Mouse (Mus musculus): ENCODE data around the gene Fbf1.
"Not testable (repeated sequence)": the region's sequence is repeated elsewhere in the genome, so short reads cannot be mapped to it uniquely, and the experiment has no call there.

The Fbf1 gene

DNA sequence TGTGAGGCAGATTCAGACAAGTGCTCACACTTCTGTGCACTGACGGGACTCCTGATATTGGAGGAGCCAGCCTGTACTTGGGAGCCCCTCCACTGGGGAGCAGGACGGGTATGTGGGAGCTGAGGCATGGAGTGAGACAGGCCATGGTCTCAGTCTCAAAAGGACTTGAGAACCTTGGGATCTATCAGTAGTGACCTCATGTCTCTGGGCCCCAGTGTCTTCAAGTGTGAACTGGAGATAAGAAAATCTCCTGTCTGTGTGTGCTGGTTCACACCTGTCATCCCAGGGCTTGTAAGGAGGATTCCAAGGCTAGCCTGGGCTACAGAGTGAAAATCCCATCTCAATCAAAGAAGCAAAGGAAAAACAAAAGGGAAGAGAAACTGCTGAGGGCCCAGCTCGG is 24.5 kb downstream of the Fbf1 start:
- in situ Hi-C loops (cut with MboI; ENCODE audit: low pct_unique_long_range_greater_than_20kb in 1 of 2, low sequenced_read_pairs in 2 of 2, unreplicated experiment in 1 of 2): no loop called here

DNA sequence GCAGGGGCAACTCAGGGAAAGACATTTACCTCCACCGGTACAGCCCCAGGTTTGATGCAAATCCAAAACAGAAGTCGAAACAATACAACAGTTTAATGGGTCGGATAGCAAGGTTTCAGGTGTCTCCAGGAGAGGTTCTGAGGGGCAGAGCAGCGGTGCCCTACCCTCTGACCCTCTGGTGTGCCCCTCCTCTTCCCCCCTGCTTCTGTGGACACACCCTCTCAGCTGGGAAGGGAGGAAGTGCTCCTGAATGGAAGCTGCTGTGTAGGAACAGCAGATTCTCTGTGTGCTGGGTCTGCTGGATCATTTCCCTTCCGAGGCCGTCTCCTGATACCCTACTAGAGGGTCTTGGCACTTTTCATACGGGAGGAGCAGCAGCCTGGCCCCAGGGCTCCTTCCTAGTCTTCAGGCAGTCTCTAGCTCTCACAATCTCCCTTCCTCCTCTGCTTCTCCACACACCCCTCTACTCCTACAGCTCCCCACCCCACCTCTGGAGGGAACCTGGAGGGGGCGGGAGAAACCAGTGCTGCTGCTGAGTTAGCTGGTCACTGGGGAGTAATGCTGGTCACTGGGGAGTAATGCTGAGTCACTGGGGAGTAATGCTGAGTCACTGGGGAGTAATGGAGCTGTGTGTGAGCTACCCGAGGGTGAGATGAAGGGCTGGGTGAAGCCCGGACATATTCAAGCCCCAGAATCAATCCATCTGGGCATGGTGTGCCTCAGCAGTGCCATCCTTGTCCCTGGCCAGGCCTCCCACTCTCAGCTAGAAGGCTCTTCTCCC is 25.6 kb downstream of the Fbf1 start:
- in situ Hi-C loops (cut with MboI; ENCODE audit: low pct_unique_long_range_greater_than_20kb in 1 of 2, low sequenced_read_pairs in 2 of 2, unreplicated experiment in 1 of 2): no loop called here

DNA sequence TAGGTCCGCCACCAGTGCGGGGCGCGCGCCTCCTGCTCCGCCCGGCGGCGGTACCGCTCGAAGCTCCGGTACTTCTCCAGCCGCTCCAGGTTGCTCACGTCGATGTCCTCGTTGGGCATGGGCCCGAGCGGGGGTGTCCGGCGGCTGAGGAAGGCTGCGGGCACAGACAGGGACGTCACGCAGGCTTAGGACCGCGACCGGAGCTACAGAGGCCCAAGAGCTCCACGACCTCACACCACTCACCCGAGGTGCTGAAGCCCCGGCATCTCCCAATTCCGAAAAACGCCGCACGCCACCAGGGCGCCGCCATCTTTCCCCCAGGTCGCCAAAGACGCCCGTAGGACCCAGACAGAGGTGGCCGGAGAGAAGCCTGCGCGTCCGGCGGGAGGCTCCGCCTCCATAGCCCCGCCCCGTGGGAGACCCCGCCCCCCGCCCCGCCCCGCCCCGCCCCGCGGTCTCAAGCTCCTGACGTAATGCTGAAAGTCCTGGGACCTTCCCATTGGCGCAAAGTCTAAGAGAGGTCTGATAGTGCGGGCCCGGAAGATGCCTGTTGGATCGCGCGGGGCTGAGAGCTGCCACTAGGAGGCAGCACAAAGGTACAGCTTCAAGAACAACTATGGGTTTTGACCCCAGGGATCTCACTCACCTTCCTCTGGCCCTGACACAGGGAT is 29.4 kb downstream of the Fbf1 start, which contains the start of gene Mrpl38:
Gene Mrpl38, minus strand, starts transcription at position 401 of the 671 bp plus-strand sequence.
- in situ Hi-C loops (cut with MboI; ENCODE audit: low pct_unique_long_range_greater_than_20kb in 1 of 2, low sequenced_read_pairs in 2 of 2, unreplicated experiment in 1 of 2): no loop called here

DNA sequence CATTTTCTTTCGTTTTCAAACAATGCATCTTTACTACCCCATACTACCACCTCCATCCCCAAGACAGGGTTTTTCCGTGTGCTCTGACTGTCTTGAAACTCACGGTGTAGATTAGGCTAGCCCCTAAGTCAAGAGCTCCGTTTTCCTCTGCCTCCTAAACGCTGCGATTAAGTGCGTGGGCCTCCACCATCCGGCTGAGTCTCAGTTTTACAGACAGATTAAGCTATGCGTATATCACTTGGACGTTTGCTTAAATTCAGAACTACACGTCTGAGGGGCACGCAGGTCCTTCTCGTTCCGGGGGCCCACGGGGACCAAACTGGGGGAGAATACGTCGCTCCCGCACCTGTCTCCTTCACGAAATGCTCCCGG is 29.9 kb downstream of the Fbf1 start:
- in situ Hi-C loops (cut with MboI; ENCODE audit: low pct_unique_long_range_greater_than_20kb in 1 of 2, low sequenced_read_pairs in 2 of 2, unreplicated experiment in 1 of 2): no loop called here

DNA sequence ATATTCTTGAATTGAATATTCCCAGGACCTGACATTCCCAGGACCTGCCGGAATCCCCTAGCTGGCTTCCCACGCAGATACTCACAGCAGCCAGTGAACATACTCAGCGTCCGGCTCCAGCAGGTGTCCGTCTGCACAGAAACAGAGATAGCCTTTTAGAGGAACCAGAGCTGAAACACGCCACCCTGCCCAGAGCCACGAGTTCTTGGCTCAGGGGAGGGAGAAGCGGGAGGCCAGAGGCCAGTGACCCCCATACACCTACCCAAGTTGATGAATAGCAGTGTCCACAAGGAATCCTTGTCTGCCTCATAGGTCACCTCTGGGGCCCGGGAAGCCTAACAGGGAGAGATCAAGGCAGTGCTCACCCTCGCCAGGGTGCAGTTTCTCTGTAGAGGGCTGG is 33.8 kb downstream of the Fbf1 start:
- in situ Hi-C loops (cut with MboI; ENCODE audit: low pct_unique_long_range_greater_than_20kb in 1 of 2, low sequenced_read_pairs in 2 of 2, unreplicated experiment in 1 of 2): no loop called here

DNA sequence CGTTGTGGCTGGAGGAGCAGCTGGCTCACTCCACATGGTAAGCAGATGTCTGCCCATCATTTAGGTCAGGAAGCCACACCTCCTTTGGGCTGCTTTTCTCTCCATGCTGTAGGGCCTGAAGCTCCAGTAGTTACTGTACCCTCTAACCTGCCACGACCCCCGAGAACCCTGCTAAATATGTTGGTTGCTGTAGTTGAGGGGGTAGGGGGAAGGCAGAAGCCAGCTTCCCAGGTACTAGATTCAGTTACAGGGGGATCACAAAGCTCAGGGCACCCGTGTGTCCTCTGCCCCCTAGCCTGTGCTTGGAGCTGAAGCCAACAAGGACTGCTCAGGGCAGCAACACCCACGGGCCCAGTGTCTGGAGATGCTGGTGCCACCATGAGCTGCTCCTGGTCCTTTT is 34.5 kb downstream of the Fbf1 start:
- in situ Hi-C loops (cut with MboI; ENCODE audit: low pct_unique_long_range_greater_than_20kb in 1 of 2, low sequenced_read_pairs in 2 of 2, unreplicated experiment in 1 of 2): no loop called here

DNA sequence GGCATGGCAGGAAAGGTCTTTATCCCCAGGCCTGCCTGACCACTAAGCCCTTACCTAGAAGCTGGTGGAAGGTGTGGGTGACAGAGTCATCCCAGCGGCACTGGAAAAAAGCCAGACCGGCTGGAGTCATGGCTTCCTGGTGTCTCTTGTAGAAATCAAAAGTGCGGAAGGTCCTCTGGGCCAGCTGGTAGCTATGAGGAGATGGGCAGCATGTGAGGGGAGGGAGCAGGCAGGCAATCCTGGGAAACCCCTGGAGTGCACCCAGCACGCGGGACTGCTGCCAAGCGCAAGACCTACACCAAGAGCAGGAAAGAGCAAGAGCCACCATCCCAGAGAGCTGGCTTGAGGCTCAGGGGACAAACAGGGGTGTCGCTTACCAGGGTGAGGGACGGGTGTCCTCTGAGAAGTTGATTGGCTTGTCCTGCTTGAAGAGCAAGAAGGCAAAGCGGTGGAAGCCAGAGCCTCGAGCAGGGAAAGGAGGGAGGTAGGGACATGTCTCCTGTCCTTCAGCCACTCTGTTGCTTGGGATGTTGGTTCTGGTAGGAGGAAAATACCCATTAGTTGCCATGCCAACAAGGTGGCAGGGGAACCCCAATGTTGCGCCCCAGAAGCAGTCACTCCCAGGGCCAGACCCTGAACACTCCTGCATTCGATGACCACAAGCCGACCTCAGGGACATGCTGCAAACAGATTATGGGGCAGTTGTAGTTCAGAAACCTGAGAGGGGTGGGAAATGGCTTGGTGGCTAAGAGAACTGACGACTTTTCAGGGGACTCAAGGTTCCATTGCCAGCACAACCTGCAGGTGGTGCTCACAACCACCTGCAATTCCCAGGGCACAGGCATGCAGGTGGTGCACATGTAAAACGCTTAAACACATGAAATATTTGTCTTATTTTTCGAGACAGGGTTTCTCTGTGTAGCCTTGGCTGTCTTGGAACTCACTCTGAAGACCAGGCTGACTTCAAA is 35.3 kb downstream of the Fbf1 start:
- in situ Hi-C loops (cut with MboI; ENCODE audit: low pct_unique_long_range_greater_than_20kb in 1 of 2, low sequenced_read_pairs in 2 of 2, unreplicated experiment in 1 of 2): no loop called here

- in situ Hi-C loops (cut with MboI; ENCODE audit: low pct_unique_long_range_greater_than_20kb in 1 of 2, low sequenced_read_pairs in 2 of 2, unreplicated experiment in 1 of 2): no loop called here
Measured at GRCm38 (mm10) chr11:116131349-116132170, 36.4 kb downstream of the Fbf1 start.

- in situ Hi-C loops (cut with MboI; ENCODE audit: low pct_unique_long_range_greater_than_20kb in 1 of 2, low sequenced_read_pairs in 2 of 2, unreplicated experiment in 1 of 2): no loop called here
Measured at GRCm38 (mm10) chr11:116130488-116131205, 37.3 kb downstream of the Fbf1 start, which contains the start of gene Trim65. Trim65 (minus strand) TSS chr11:116131128.

- in situ Hi-C loops (cut with MboI; ENCODE audit: low pct_unique_long_range_greater_than_20kb in 1 of 2, low sequenced_read_pairs in 2 of 2, unreplicated experiment in 1 of 2): no loop called here
Measured at GRCm38 (mm10) chr11:116129993-116130487, 37.9 kb downstream of the Fbf1 start.

GRCm38 (mm10) chr11:116129091-116129790 is 38.7 kb downstream of the Fbf1 start:
- in situ Hi-C loops (cut with MboI; ENCODE audit: low pct_unique_long_range_greater_than_20kb in 1 of 2, low sequenced_read_pairs in 2 of 2, unreplicated experiment in 1 of 2): no loop called here

DNA sequence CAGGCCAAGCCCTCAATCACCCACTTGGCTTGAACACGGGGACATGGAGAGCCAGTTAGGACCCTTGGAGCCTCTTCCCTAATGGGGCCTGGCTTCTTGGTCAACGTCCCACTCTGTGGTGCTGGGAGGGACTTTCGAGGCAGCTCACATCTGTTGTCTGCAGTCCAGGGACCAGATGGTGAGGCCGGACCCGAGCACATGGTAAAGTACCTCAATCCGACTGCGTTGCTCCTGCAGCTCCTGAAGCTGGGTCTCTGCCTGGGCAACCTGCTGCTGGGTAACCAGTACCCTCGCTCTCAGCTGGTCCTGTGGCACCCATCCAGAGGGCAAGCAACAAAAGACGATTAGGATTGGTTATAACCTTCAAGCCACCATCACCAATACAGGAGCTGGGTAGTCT is 40.0 kb downstream of the Fbf1 start:
- in situ Hi-C loops (cut with MboI; ENCODE audit: low pct_unique_long_range_greater_than_20kb in 1 of 2, low sequenced_read_pairs in 2 of 2, unreplicated experiment in 1 of 2): no loop called here

DNA sequence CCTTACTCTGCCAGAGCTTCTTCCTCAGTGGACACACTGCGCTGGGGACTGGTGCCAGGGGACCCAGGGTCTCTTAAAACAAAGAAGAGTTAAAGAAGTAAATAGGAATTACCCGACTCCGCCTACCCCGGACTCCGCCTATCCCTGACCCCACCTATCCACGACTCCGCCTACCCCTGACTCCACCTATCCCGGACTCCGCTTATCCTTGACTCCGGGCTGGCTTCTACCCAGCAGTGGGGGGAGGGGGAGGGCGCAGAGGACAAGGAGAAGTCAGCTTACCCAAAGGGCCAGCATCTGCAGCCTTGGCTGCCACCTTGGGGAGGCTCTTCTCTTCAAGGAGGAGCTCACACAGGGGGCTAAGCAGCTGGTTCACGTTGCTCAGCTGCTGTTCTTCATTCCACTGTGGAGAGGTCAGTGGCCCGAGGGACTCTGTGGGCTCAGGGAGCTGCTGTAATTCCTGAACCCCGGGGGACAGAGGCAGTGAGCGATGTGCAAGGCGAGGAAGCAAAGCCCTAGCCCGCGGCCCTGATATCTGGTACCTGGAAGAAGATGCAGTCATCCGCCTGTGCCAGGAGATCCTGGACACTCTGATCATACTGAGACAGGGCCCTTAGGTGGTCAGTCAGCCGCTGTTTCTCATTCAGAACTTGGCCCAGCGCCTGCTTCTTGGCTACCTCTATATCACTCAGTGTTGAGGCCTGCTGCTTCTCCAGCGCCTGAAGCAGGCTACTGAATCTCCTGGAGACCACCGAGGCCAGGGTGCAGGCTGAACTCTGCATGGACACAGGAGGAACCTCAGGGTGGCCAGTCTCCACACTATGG is 40.6 kb downstream of the Fbf1 start, which contains the start of gene Trim47:
Gene Trim47, minus strand, starts transcription at position 55 of the 825 bp plus-strand sequence.
- in situ Hi-C loops (cut with MboI; ENCODE audit: low pct_unique_long_range_greater_than_20kb in 1 of 2, low sequenced_read_pairs in 2 of 2, unreplicated experiment in 1 of 2): no loop called here

- in situ Hi-C loops (cut with MboI; ENCODE audit: low pct_unique_long_range_greater_than_20kb in 1 of 2, low sequenced_read_pairs in 2 of 2, unreplicated experiment in 1 of 2): no loop called here
Measured at GRCm38 (mm10) chr11:116126261-116126660, 41.7 kb downstream of the Fbf1 start.

- in situ Hi-C loops (cut with MboI; ENCODE audit: low pct_unique_long_range_greater_than_20kb in 1 of 2, low sequenced_read_pairs in 2 of 2, unreplicated experiment in 1 of 2): not testable (repeated sequence)
Measured at GRCm38 (mm10) chr11:116121731-116122245, 46.2 kb downstream of the Fbf1 start.

DNA sequence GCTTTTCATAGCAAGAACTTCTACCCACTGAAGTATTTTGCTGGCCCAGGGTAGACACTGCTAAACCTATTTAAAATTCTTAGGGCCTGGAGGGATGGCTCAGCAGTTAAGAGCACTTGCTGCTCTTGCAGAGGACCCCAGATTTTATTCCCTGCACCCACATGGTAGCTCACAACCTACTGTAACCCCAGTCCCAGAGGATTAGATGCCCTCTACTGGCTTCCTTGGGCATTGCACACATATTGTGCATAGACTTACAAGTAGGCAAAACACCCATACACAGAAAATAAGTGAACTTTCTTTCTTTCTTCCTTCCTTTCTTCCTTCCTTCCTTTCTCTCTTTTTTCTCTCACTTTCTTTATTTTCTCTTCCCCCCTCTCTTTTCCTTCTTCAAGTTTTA is 50.1 kb downstream of the Fbf1 start:
- in situ Hi-C loops (cut with MboI; ENCODE audit: low pct_unique_long_range_greater_than_20kb in 1 of 2, low sequenced_read_pairs in 2 of 2, unreplicated experiment in 1 of 2): no loop called here
